Mouse (Mus musculus) C2C12 (cell line): Measurements from ENCODE around the gene Cops9.

Experiments used
- CEBPB ChIP-seq: IDR thresholded peaks from one replicate; pipeline ENCODE4 v1.6.1; 2011; ENCODE audit warnings: low read depth, mild to moderate bottlenecking, control low read depth, moderate library complexity
- CTCF ChIP-seq: IDR thresholded peaks from one replicate; pipeline ENCODE4 v1.5.1; 2011; ENCODE audit not compliant: control insufficient read depth, insufficient read depth, insufficient read length
- FOSL1 ChIP-seq: IDR thresholded peaks from one replicate; pipeline ENCODE4 v1.8.0; 2011; ENCODE audit warnings: mild to moderate bottlenecking, low read length; ENCODE audit not compliant: poor library complexity, insufficient read depth, severe bottlenecking
- MAX ChIP-seq: IDR thresholded peaks from one replicate; pipeline ENCODE4 v1.6.1; 2011; ENCODE audit warnings: mild to moderate bottlenecking, control low read depth
- MYOD1 ChIP-seq: IDR thresholded peaks from one replicate; pipeline ENCODE4 v1.6.1; 2011; ENCODE audit warnings: low read depth; ENCODE audit not compliant: control insufficient read depth, insufficient read length
- MYOG ChIP-seq: IDR thresholded peaks from one replicate; pipeline ENCODE4 v1.6.1; 2011; ENCODE audit not compliant: control insufficient read depth, insufficient read length; ENCODE audit errors: extremely low read depth
- USF1 ChIP-seq: IDR thresholded peaks from one replicate; pipeline ENCODE4 v1.6.1; 2011; ENCODE audit warnings: low read depth, mild to moderate bottlenecking, control low read depth, moderate library complexity

GRCm38 (mm10) chr1:92594111-92594510 is 47.7 kb downstream of the Cops9 start, which contains the start of gene Olfr1411:
- TF ChIP-seq USF1 (no peak), CTCF (no peak), FOSL1 (no peak), MAX (no peak), MYOG (no peak), CEBPB (no peak), MYOD1 (no peak)
